Mouse (Mus musculus) ES-Bruce4 (cell line): ENCODE results near the gene Rasgrf2.

Source experiments
- CTCF ChIP-seq: IDR thresholded peaks from one replicate; pipeline ENCODE4 v1.8.1; 2011; ENCODE audit warnings: low read depth, low read length
- EP300 ChIP-seq: IDR thresholded peaks from 2 replicates; pipeline ENCODE4 v1.6.1; 2011; ENCODE audit warnings: low read depth, low read length; ENCODE audit not compliant: insufficient read depth
- POLR2A ChIP-seq: IDR thresholded peaks from one replicate; pipeline ENCODE4 v1.8.1; 2011; ENCODE audit warnings: low read length; ENCODE audit not compliant: insufficient read depth

DNA sequence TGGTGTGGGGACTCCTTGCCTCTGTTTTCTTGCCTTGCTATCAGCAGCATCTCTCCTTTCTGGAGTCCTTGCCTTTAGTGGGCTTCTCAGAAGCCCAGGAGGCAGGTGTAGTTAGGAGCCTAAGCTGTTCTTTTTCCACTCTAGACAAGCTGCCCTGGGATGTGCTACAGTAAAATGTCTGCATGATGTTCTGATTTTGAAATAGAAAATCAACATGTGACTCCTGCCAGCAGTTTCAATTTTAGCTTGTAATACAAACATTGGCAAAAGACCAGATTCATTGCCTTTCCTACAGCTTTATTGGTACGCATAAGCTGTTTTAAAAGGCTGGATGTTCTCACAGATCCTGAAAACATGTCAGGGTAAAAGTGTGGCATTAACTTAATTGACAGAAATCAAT lies 176.3 kb downstream of the Rasgrf2 start:
- TF ChIP-seq CTCF = no peak
- TF ChIP-seq POLR2A = no peak
- TF ChIP-seq EP300 = no peak
